Mouse (Mus musculus) bone marrow macrophage, adult 2 months (primary cell): Measurements from ENCODE around the gene Gm45623.

ENCODE experiments used
- CTCF ChIP-seq: IDR thresholded peaks from 2 replicates; pipeline ENCODE4 v1.5.1; 2012; ENCODE audit warnings: low read depth, mild to moderate bottlenecking, low read length, moderate library complexity
- POLR2A ChIP-seq: IDR thresholded peaks from 2 replicates; pipeline ENCODE4 v1.6.1; 2012; ENCODE audit warnings: mild to moderate bottlenecking, low read depth, low read length, borderline replicate concordance

DNA sequence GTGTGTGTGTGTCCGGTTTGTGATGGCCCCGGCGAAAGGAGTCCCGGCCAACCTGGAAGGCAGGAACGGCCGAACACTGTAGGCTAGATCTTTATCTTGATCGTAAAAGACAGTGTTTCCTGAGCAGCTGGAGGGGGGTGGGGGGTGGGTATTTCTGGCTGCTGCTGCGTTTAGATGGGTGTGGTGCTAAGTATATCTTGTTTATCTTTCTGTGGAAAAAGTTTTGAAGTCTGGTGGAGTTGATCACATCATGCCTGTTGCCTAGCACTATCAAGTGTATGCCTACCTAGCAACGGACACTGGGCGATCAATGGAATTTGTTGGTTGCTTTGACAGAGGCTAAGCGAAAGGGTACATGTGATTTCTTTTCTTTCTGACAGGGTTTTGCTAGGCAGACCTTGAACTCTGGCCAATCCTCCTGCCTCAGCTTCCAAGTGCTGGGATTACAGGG, 49.7 kb downstream of the Gm45623 start:
- TF ChIP-seq POLR2A (no peak), CTCF (no peak)
